Mouse (Mus musculus) liver, embryonic 14.5 days (tissue): ENCODE data around the gene Zfp280d.

Source experiments
- CTCF ChIP-seq: IDR thresholded peaks from 2 replicates; pipeline ENCODE4 v1.5.1; 2016; ENCODE audit warnings: antibody characterized with exemption, low read depth, control low read depth
- EP300 ChIP-seq: IDR thresholded peaks from 2 replicates; pipeline ENCODE4 v1.6.1; 2016; ENCODE audit warnings: antibody characterized with exemption, low read depth

DNA sequence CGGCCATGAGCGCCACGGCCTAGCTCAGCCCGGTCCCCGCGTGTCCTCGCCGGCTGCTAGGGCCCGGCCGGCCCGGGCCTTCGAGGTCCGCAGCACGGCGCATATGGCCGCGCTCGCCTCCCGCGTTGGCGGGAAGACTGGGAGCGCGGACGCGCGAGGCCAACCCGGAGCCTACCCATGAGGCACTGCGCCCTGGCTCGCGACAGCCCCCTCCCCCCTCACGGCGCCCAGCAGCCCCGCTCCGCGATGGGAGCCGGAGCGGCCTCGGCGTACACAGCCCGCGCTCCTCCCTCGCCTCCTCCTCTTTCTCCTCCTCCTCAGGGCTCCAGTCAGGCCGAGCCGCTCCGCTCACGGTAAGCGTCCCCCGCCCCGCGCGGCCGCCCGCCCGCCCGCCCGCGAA lies at the start of gene Zfp280d:
- TF ChIP-seq EP300 = no peak
- no peak for TF ChIP-seq CTCF
